Mouse (Mus musculus) forebrain, embryonic 14.5 days (tissue): ENCODE results near the gene Kcnh8. TPM values are rescaled to one million over a fixed set of nuclear protein-coding genes. Genes with fewer than 3 reads are reported as not detected.

Experiments
- ATAC-seq: fragments of 200-750 bp; cut with Nextera tagmentation; 2 replicates; pipeline ENCODE4 v1.8.0; 2017; ENCODE audit warnings: mild to moderate bottlenecking, moderate library complexity
- DNase-seq: peaks from one replicate; pipeline ENCODE4 v3.0.0-alpha.2; 2015; ENCODE audit warnings: low spot score
- H3K27ac ChIP-seq: fragments of 300-500 bp; sonication (generic); 2 replicates; pipeline ENCODE4 v1.5.1; 2014; ENCODE audit warnings: low read depth, mild to moderate bottlenecking, control low read depth, low read length, moderate library complexity
- H3K27me3 ChIP-seq: fragments of 300-500 bp; sonication (generic); replicated peaks from 2 replicates; pipeline ENCODE4 v1.6.1; 2014; ENCODE audit warnings: low read length, control low read depth, mixed read lengths; ENCODE audit not compliant: control insufficient read depth, insufficient read depth
- H3K36me3 ChIP-seq: fragments of 300-500 bp; sonication (generic); 2 replicates; pipeline ENCODE4 v1.6.1; 2014; ENCODE audit warnings: low read length, control low read depth; ENCODE audit not compliant: control insufficient read depth, insufficient read depth
- H3K4me1 ChIP-seq: fragments of 300-500 bp; sonication (generic); 2 replicates; pipeline ENCODE4 v1.6.1; 2014; ENCODE audit warnings: antibody characterized with exemption, low read length, control low read depth; ENCODE audit not compliant: control insufficient read depth, insufficient read depth
- H3K4me2 ChIP-seq: fragments of 300-500 bp; sonication (generic); 2 replicates; pipeline ENCODE4 v1.6.1; 2014; ENCODE audit warnings: mild to moderate bottlenecking, control low read depth, low read length
- H3K4me3 ChIP-seq: fragments of 300-500 bp; sonication (generic); 2 replicates; pipeline ENCODE4 v1.5.1; 2014; ENCODE audit warnings: low read depth, low read length, control low read depth
- H3K9ac ChIP-seq: fragments of 300-500 bp; sonication (generic); 2 replicates; pipeline ENCODE4 v1.6.1; 2014; ENCODE audit warnings: mild to moderate bottlenecking, low read length, control low read depth, moderate library complexity
- H3K9me3 ChIP-seq: fragments of 300-500 bp; sonication (generic); replicated peaks from 2 replicates; pipeline ENCODE4 v1.6.1; 2016; ENCODE audit warnings: low read length, control low read depth, mixed read lengths; ENCODE audit not compliant: control insufficient read depth
- WGBS: fragments of 180-500 bp; shearing (Covaris S2); extraction: QIAGEN DNeasy Blood & Tissue Kit; methylation state at CpG from one replicate; pipeline ENCODE4 v1.1.7; 2014; 5-methylcytosine and 5-hydroxymethylcytosine counted together
- polyA plus RNA-seq: library from polyadenylated mRNA; unstranded; fragments of >200 nt; fragmentation: Nextera tagmentation; extraction: Ambion mirVana; gene quantifications from 2 replicates; pipeline ENCODE4 v1.2.1, GENCODE M21; 2014

Gene Kcnh8
- polyA plus RNA-seq, 1 experiment from 2014 or later, result 3.4 TPM

DNA sequence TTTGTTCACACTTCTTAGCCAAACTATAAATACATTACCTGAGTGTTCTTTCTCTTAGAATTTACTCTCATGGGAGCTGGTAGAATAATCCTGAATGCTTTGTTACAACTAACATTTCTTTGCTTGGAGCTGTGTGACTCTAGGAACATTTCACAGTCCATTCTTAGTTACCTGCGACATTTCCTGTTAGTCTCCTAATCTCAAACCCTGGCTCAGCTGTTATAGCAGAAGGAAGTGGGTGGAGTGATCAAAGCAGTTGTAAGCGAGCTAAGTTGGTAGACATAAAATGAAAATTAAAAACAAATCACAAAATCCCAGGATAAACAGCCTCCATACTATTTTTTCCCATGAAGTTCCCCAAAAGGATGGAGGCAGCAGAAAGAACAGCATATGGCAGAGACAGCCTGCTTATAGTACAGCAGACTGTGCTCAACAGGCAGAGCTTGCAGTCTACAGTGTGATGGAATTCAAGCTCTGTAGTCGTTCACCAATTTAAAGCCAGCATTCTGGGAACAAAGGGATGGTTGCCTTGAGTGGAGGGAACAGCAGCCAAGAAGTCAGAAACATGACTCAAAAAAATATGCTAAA is 318.1 kb downstream of the Kcnh8 start:
- no peak for ATAC-seq
- H3K27me3 ChIP-seq, result no peaks in the 10 kb centered on the region
- no peaks in the 10 kb centered on the region for H3K9me3 ChIP-seq
- H3K4me2 ChIP-seq, result no peak overlapping the region
- no peaks in the 10 kb centered on the region for H3K4me1 ChIP-seq
- H3K9ac ChIP-seq, result no peak overlapping the region
- H3K36me3 ChIP-seq, result no peaks in the 10 kb centered on the region
- DNase-seq, result no peak
- 67% methylated on average over 3 of the region's 3 CpGs for WGBS
- no peak overlapping the region for H3K27ac ChIP-seq
- H3K4me3 ChIP-seq, result no peak overlapping the region

DNA sequence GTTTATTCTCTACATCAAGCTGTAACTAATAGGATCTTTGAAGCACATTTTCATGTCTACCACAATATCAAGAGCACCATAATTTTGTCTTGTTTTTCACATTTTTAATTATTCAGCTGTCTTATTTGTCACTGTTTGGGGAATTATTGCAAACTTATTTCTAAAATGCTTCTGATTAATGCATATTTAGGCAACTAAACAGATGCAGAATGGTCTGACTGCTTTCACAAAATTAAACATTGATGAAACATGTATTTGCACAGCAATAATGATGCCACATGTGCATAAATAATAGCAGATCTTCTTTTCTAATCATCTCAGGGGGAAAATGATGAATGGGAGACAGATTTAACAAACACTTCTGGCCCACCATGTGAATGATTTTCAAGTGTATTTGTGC is 341.5 kb downstream of the Kcnh8 start:
- no peaks in the 10 kb centered on the region for H3K27me3 ChIP-seq
- no peaks in the 10 kb centered on the region for H3K9me3 ChIP-seq
- DNase-seq, result peak; percentile 45
- ATAC-seq, result peak; percentile 40
- no peak overlapping the region for H3K4me2 ChIP-seq
- H3K4me1 ChIP-seq, result no peaks in the 10 kb centered on the region
- H3K36me3 ChIP-seq, result no peaks in the 10 kb centered on the region
- no peak overlapping the region for H3K27ac ChIP-seq
- no peak overlapping the region for H3K9ac ChIP-seq
- no peak overlapping the region for H3K4me3 ChIP-seq

DNA sequence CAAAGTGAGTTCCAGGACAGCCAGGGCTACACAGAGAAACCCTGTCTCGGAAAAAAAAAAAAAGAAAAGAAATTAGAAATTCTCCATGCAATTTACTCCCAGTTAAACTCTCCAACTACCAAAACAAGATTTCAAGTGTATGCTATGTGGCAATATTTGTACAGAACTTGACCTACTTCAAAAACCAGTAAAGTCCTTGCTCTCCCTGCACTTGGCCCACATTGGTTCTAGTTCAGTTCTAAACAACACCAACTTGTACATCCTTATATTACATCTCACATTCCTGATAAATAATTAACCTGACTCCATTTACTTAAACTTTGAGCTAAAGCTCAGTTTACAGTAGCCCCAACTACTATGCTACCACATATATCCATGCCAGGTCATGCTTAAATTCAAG is 370.2 kb downstream of the Kcnh8 start:
- Histone ChIP-seq H3K4me1 (no peaks in the 10 kb centered on the region), H3K36me3 (no peaks in the 10 kb centered on the region), H3K4me3 (no peak overlapping the region), H3K27me3 (no peaks in the 10 kb centered on the region), H3K9ac (no peak overlapping the region), H3K9me3 (no peaks in the 10 kb centered on the region), H3K27ac (no peak overlapping the region), H3K4me2 (no peak overlapping the region)
- ATAC-seq (no peak), DNase-seq (no peak)
- 75% methylated on average over 1 of the region's 1 CpGs for WGBS

DNA sequence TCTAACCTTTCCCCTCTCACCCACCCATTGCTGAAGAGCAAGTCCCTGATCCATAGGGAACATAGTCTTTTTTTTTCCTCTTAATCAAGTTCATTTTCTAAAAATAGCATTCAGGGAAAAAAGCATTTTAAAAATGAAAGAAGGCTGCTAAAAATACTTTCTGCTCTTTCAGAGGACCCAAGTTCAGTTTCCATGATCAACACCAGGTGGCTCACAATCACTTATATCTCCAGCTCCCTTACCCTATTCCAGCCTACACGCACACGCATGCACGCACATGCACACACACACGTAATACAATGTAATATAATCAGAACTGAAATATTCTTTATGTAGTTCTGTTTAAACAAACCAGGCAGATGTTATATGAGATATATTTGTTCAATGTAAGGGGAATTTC is 378.4 kb downstream of the Kcnh8 start:
- Histone ChIP-seq H3K27me3 (no peaks in the 10 kb centered on the region), H3K27ac (no peak overlapping the region), H3K9me3 (no peaks in the 10 kb centered on the region), H3K4me2 (no peak overlapping the region), H3K36me3 (no peaks in the 10 kb centered on the region), H3K9ac (no peak overlapping the region), H3K4me3 (no peak overlapping the region), H3K4me1 (no peaks in the 10 kb centered on the region)
- DNase-seq (no peak), ATAC-seq (no peak)
- WGBS, result 96% methylated on average over 4 of the region's 4 CpGs
